Mouse (Mus musculus) ovary, postnatal 14 days (tissue): ENCODE data around the gene Pax8.

ENCODE experiments used
- DNase-seq: peaks from one replicate; pipeline ENCODE4 v3.0.0; 2022; ENCODE audit warnings: low spot score

Gene Pax8

DNA sequence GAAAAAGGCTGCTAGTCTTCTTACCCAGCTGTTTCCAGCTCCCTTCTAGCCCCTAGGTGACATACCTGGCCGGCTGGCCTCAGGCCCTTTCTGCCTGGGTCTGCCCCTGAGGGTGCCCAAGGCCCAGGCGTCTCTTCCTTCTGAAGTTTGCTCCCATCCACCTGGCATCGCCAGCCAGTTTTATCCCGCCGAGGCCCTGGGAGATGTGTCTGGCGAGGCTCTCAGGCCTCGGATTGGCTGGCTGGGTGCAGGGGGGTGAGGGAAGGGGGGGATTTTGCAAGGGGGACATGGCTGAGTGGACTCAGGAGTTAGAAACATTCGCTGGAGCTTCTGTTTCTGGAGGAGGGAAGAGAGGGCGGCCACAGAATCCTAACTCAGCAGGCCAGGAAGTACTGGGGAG lies at the start of gene Pax8:
Gene Pax8 (minus strand): TSS at position 180 of the 400 bp plus-strand sequence.
- peak; percentile 59 for DNase-seq

DNA sequence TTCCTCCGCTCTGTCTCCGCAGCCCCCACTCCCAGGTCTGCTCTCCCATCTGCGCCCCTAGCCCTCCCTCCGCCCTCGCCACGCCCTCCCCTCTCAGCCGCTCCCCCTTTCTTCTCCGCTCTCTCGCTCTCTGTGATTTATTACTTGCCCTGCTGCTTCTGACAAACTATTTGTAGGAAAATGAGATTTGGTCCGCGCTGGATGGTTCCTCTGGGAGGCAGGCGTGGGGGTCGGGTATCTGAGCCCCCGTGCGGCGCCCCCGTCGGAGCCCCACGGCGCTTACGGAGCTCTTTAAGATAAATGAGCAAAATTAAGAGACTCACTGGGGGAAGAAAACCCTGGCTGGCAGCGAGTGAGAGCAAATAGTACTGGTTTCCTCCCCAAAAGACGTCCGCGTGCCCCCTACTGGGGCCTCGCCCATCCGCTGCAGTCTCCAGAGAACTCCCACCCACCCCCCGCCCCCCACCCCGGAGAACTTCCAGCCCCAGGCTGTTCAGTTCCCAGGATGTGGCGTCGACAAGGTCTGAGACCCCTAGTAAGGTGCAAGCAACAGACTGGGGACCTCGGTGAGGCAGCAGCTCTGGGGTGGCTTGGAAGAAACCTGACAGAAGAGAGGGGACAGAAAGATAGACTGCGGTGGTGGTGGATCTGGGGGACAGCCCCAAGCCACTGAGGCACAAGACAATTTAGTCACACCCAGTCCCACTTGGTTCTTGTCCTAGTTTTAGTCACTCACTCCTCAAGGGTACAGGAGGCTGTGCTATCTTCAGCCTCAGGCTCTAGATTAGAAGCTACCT lies 46.2 kb upstream of the Pax8 start:
- peak; percentile 35 for DNase-seq

DNA sequence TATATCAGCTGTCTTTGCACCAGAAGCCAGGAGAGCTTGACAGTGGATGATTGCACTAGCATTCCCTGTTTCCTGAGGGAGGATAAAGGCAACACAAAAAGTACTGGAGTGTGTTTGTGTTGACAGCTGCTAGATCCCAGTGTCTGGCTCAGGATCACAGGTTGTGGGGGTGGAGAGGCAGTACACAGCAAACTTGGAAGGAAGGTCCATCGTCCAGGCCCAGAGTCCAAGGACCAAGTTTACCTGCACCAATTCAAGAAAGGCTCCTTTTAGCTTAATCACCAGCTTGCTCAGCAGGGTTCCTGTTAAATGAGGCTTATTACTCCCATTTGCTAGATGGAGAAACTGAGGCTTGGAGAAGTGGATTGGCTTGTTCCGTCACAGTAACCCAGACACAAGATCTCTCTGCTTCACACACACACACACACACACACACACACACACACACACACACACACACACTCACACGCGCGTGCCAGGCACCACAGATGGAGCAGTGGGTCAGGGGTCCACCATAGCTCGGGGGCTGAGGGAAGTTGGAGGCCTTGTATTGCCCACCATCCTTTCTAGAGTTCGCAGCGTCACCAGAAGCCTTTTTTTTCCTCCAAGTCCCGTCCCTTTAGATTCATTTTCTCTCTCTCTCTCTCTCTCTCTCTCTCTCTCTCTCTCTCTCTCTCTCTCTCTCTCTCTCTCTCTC lies 45.3 kb upstream of the Pax8 start:
- no peak for DNase-seq

DNA sequence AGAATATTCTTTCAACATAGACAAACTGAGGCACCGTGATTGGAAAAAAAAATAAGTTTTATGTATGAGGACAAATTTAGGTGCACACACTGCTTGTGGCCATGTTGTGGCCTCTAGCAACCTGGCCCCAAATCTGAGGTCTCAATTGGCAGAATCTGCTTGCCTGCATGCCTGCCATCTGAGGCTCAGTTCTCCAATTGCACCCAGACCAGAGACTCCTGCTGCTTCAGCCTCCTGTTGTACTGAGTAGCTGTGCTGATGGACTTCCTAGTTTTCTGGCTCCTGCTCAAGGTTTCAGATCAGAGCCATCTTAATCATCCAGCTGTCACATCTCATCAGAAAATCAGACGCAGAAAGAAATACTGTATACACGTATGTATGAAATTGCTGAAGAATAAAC lies 41.5 kb upstream of the Pax8 start:
- no peak for DNase-seq

DNA sequence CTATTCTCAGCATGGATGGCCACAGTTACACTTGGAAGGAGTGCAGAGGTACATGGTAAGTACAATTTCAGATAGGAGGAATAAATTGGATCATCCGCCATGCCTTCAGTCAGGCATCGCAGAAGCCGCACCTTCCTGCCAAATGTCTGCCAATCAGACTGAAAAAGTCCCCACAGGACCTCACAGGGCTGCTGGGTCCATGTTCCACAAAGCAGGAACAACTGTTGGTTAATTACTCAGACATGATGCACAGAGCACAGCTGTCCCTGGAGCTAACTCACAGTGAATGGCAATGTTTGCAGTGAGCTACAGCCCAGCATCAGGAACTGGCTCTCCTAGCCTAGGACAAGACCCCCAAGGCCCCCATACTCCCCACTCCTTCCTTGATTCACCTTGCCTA lies 32.0 kb upstream of the Pax8 start:
- no peak for DNase-seq

DNA sequence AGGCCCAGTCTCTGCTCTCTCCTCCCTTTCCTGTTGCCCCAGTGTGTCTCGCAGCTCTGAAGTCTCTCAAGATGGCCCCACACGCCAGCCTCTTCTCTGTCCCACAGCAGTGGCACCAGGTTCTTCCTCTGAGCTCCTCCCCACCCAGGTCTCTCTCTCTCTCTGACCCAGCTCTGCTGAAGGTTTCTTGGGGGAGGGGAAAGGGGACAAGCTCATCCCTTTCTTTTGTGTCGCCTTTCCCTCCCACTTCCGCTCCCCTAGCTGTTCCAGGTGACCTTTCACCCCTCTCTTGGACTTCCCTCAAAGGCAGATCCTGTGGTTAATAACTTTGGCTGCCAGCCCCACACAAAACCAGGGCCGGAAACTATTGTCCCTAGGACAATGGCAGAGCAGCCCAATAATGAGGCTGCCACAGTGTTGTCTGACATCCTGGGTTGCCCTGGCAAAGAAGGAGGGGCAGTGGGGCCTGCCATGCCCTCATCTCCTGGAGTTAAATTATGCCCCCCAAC lies 27.6 kb upstream of the Pax8 start:
- DNase-seq: no peak

DNA sequence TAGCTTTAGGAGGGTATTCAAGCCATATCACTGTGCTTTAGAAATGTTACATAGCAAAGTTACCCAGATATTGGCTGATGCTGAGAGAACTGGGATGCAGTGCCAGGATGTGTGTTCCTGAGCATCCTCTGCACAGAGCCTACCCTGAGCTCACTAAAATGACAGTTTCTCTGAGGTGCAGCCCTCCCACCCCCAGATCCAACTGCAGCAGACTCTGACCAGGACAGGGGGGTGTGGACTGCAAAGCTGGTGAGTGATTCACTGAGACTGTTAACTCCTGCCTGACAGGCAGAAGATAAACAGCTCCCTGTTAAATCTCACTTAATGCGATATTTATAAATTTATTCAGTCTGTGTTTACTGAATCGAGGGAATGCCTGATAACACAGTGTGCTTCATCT lies 25.5 kb upstream of the Pax8 start:
- DNase-seq: no peak

DNA sequence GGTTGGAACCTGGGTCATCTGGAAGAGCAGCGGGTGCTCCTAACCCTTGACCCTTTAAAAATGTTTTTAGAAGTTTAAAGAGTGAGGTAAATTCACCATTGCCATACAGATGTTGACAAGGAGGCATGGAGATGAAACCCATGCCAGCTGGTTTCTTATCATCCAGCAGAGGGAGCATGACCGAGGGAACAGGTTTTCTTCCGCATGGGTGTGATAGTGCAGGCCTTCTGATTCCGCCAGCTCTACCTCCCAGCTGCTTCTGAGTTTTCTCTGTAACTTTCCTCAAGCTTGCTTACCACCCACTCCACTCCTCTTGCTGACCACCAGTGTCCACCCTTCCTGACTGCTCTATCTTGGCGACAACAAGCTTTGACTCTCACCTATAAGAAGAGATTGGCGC lies 15.2 kb upstream of the Pax8 start:
- no peak for DNase-seq

DNA sequence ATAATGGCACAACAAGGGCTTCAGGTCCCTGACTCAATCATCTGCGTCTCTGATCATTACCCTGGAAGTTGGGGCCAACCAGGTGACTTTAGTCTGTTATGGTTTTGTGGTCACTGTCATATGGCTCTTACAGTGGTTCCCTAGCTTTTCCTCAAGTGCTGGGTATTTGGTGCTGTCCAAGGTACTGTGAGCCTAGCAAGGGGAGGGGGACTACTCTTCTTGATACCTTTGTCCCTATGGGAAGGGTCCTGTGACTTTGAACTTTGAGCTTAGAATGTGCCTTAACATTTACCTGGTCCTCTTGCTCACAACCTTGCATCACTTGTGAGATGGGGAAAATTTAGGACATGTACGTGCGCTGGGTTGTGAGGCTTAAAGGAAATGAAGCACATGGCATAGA lies 13.3 kb upstream of the Pax8 start:
- no peak for DNase-seq

DNA sequence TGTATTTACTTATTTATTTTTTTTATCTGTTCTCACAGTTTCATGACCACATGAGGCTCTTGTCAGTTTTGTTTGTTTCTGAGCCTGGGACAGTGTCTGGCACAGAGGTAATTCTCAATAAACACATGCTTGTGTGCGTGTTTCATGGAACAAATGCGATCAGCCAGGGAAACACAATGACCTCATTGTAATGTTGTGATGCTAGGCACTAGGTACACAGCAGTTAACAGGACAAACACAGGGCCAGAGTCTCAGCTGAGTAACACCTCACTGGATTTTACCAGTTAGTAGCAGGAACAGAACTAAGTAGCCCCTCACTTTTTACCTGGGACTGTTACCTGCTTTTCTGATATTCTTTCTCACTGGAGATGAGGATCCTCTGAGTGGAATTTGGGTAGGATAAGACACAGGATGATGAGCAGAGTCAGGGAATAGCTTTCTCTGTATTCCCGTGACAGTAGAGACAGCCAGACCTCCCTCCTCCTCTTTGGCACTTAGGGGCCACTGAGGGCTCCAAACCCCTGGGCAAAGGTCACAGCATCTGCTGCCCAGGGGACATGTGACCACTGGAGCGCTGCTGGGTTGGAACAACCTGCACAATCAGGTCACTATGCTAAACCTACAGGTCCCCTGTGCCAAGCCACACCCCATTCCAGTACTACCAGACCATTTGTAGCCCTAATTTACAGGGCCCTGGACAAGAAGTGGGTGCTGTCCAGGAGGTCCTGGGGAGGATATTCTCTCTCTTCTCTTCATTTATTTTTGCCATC lies 11.8 kb upstream of the Pax8 start:
- DNase-seq: no peak

DNA sequence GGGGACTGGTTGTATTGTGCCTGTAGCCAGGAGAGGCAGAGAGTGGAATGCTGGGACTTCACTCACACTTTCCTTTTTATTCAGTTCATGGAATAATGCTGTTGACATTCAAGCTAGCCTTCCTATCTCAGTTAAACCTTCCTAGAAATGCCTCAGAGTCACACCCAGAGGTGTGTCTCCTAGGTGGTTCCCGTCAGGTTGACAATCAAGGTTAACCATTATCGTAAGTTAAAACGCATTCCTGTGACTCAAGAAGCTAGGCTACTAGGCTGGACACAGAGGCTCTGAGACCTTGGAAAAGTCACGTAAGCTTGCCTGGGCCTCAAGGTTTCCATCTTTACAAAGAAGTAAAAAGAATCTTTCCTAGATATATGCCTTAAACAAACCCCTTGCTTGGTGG lies 10.0 kb upstream of the Pax8 start:
- DNase-seq: no peak

DNA sequence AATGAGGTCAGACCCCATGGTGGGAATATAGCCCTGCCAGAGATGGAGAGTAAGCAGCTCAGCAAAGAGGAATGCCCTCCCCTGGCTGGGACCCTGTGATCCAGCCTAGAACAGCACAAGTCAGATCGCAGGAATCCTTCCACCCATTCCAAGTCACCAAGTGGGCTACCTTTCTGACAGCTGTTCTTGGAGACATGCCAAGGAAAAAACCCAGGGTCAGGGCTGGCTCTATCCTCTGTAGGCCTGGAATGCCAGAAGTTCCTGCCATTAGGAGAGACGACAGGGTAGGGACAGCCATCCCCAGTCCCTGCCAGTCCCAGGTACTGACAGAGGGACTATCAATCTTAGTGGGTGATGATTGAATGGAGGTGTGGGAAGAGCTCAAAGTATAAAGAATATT lies 4.5 kb upstream of the Pax8 start:
- DNase-seq: no peak

DNA sequence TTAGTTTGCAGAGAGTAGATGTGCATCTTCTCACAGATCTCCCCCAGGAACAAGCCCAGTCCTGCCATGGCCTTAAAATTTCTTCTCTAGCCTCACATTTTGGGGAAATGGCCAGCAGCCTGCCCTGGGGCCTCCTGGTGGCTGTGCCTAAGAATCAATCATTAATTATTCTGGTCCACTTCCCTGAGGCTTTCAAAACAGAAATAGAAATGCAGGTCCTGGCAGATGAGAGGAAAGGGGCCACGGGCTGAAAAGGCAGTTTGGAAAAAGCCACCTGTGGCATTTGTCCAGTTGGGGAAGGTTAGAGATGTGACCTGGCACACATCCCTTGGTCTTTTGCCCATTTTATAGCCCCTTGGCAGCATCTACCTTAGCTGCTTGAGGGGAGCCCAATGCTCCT lies 3.8 kb upstream of the Pax8 start:
- no peak for DNase-seq

DNA sequence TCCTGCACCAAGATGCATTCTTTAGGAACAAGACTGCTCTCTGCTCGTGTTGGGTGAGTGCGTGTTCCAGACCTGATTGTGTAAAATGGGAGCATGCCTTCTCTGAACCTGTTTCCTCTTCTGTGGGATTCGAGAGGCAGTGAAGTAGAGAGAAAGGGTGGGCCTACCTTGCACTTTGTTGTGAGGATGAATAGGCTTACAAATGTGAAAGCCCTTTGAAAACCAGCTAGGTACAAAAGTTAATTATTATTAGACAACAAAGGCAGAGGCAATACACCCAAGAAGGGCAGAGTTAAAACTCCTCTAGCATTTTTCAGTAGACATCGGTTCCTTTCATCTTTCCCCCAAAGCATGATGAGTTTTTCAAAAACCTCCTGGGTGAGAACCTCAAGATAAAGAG lies 3.2 kb upstream of the Pax8 start:
- no peak for DNase-seq

DNA sequence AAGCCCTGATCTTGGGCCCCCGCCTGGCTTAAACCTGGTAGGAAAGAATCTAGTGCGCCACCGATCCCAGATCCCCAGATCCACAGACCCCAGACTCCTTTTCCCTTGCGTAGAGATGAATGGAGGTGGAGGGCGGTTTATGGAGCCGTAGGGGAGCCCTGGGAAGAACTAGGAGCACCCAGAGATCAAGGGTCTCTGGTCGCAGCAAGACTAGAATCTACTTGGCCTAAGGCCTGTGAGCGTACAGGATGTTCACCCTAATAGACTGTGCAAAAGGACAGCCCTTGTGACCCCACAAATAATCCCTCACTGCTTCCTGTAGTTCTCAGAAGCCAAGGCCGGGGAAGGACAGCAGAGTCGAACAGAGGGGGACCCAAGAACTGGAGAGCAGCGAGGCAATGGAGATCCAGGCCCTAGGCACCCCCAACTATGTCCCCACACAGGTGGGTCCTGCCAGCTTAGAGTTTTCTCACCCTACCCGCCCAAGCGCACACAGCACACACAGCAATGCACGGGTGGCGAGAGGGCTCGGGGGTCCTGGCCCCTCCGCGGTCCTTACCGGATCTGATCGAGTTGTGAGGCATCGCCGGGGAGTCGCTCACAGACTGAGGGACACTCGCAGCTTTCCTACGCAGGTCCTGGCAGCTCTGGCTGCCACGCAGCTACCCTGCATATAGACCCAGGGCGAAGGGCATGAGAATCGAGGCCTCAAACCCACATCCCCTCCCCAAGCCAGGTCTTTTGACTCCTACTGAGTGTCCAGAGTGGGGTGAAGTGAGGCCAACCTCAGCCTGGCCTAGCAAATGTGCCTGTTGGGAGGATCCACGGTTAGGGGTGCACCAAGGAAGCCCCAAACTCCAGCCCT lies 653 bp downstream of the Pax8 start:
- DNase-seq: no peak

DNA sequence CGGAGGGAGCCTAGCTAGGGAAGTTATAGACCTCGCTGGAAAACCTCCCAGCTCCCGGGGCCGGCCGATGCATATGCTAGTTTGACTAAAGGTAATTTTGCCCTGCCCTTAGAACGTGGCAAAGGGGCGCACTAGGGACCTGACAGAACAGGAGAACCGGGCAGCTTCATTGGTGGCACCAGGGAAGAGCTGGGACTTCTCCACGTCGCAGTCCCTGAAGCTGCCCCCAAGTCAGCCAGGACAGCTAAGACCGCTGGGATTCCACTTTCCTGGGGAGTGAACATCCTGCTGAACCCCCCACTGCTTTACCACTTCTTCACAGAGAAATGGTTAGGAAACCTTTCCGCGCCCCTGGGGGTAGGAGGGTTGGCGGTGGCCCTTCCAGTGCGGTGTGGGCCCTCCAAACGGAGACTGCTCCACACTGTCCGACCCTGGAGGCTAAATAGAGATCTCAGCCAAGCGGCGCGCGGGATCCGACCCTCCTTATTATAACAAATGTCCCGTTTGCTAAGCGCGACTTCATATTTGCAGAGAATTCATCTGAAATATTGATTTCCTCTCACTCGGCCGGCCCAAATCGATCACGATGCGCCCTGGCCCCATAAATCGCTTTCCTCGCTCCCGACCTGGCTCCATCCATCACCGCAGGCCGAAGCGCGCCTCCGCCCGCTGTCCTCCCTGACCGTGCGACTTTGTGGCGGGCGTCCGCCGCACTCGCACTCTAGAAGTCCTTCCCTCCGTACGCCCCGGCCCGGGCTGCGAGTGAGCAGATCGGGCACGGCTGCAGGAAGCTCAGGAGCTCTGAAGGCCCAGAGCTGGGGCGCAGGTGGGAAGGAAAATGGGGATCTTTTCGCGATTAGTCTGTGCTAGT lies 1.5 kb downstream of the Pax8 start:
- no peak for DNase-seq

DNA sequence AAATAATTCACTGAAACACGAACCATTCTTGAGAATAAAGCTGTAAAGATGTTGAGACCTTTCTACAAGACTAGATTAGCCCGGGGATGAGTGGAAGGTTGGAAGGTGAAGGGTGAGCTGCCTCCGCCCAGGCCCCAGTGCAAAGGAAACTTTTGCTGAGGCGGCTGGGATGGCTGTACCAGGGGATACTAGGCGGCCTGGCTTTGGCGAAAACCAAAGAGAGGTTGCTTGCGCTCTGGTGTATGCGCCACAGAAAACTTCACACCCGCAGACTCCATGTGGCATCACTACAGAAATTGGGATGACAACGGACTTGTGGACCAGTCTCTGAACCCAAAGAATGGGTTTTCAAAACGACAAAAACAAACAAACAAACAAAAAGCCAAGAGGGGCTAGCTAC lies 2.7 kb downstream of the Pax8 start:
- DNase-seq: no peak

DNA sequence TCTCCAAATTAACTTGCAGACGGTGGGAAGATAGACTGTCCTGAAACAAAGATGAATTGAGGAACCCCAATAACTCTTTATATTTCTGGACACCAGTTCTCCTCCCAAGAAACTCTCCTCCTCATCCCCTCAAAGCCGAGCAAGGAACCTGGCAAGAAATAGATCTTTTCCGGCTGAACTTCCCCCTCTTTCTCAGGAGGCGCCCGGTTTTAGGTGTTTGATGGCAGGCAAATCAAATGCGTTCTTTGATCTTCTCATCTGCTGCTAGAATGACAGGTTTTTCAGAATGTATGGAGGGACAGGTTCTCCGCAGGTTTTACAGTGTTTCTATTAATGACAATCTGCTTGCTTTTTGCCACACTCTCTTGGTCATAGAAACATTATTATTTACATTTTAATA lies 3.3 kb downstream of the Pax8 start:
- DNase-seq: no peak

DNA sequence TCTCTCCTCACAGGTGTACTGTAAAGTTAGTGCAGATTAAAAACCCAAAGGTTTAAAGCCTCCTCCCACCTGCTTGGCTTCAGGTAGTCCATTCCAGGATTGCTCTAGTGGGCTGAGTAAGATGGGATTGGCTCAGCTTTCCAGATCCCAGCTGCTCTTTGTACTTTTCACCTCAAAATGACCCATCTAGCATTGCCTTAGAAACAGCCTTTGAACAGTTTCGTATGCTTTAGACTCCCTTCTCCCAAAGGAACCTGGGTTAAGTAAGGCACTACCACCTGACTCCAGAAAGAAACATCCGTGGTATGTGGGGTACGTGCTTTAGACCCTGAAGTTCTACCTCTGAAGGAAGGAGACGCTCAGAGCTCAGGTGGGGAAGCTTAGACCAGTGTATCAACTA lies 6.3 kb downstream of the Pax8 start:
- no peak for DNase-seq

DNA sequence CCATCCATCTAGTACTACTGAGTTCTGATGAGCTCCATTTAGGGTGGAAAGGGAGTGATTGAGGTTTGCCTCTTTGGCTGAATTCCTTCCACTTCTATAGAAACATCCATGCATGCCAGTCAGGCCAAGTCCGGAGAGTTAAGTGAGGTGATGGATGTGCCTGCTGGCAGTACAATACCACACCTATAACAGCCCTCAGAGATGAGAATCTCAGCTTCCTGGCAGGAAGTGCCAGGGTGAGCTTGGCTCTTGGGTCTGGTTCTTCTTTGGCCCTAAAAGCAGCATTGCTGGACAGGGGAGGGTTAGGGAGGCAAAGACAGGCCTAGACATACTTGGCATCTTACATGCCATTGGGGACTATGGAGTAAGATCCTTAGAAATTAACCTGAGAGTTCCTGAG lies 7.0 kb downstream of the Pax8 start:
- no peak for DNase-seq

DNA sequence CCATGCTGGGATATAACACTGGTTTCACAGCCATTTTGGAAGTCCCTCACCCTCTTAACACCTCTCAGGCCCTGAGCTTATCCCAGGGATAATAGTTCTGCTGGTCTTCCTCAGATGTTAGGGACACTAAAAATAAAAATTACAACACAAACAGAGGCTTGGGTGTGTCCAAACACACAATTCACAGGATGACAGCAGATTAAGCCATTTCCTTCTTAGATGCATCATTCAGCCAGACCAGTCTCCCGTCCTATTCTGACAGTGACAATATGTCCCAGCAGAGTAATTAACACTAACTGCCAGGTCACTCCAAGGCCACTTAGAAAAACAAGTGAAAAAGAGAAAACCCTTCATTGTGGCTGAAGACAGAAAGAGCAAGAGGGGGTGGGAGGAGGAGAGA lies 8.2 kb downstream of the Pax8 start:
- no peak for DNase-seq
